Mouse (Mus musculus): ENCODE measurements at regions not wholly inside any gene's neighbourhood (a gene's known extent, or its start where the extent isn't known, plus 50 kb on each side); places are given as distances from the start of the nearest gene placed in this dataset.
"Not testable (repeated sequence)": the region's sequence is repeated elsewhere in the genome, so short reads cannot be mapped to it uniquely, and the experiment has no call there.

DNA sequence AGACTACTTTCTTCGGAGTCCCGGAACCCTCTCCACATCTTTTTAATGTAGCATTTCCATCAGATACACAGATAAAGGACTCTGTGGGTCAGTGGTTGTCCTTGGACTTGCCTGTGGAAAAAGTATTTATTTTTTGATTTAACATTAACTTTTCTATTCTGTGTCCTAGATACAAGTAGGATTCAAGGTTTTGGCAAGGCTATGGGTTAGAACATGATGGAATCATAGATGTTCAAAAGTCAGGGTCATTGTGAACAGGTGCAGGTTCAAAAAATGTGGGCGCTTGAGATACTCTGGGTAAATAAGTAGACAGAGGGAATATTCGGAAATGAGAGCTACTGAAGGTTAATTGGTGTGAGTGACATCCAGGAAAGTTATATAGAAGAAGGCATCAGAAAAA is 347.7 kb downstream of the Cypt12 start:
- no peak for DNase-seq

DNA sequence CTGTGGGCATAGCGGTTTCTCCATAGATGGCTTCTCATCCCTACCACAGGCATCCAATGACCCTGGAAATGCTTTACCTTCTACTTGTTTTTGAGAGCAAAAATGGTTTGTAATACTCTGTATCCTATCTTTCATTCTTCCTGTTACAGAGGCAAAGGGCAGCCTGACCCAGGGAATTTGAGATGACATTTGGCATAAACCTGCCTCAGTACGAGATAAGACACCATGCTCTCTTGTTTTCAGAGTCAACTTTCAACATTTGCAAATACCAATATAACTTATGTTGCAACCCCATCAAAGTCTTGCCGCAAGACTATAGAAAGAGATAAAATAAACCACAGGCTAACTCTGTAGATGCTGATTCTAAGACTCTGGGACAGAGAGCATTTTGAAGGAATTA is 350.5 kb downstream of the Cypt12 start:
- no peak for DNase-seq

DNA sequence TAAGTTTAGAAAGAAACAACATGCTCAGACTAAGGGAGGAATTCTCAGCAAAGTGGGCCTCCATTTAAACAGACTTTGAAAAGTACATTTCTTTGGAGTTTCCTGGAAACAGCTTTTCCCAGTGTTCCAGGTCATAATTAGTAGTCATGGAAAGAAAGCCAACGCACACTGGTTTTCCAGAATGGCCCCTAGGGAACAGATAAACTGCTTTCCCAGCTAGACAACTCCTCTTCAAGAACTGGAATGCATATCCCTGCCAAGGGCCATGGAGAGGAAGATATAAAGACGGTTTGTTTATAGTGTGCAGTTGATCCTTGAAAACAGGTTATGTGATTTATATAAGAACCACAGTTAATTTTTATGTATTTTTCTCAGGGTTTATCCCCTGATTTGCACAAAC is 351.3 kb downstream of the Cypt12 start:
- no peak for DNase-seq

DNA sequence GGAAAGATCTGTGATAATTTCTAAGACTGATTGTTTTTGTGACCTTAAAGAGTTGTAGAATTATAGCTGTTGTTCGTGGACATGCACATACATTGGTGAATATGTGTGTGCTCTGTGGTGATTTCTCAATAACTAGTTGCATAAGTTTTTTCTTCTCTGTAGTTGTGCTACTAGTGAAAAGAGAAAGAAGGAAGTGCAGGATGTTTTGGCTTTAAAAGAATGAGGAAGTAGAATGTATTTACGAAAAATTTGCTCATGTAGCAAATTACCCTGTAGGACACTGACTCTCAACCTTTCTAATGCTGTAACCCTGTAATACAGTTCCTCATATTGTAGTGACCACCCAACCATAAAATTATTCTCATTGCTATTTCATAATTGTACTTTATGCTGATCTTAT is 371.2 kb downstream of the Cypt12 start:
- DNase-seq = no peak

DNA sequence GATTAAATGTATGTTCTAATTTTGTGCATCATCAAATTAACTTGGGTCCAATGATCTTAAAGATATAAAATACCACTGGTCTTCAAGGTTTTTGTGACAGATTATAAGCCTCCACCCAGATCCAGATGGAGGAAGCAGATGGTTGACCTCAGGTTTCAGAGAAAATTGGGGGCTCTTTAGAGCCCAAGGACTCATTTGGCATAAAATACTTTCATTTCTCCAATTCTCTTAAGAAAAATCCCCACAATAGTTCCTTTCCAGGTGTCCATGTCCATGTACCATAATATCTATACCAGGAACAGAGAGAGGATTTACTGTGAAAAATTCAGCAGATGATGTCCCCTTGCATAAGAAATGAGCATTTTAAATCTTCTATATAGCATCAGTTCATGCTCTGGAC is 385.0 kb downstream of the Cypt12 start:
- DNase-seq = no peak

DNA sequence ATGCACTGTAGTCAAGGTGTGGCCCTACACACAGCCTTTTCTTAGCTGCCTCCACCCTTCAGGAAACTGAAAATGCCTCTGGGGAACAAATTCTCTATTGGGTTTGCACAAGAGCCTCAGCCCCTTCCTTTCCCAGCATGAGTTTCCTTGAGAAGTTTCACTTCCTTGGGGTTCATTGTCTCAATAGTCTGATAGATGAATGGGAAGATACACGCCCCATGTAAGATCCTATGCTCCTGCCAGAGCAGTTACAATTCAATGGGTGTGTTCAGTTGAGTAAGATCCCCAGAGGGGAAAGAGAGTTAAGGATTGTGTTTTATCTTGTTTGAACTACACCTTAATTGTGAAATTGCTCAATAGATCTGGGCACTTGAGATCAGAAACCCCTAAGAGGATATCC is 391.0 kb downstream of the Cypt12 start:
- no peak for DNase-seq

DNA sequence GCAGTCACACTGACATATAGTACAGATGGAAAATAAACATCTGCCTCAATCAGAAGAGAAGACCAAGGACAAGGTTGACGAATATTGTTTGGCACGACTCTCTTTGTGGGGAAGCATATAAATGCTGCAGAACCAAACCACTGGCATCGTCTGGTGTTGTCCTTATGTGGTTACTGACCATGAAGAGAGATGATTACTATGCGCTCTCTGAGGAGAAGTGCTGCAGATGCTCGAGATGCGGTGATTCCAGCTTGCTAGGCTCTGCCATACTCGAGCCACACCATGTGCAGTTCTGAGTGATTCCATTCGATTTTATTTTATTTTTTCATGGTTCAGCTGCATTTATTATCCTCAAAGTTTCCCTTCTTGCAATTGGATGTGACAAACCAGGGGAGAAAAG is 393.5 kb downstream of the Cypt12 start:
- peak; percentile 2 for DNase-seq

DNA sequence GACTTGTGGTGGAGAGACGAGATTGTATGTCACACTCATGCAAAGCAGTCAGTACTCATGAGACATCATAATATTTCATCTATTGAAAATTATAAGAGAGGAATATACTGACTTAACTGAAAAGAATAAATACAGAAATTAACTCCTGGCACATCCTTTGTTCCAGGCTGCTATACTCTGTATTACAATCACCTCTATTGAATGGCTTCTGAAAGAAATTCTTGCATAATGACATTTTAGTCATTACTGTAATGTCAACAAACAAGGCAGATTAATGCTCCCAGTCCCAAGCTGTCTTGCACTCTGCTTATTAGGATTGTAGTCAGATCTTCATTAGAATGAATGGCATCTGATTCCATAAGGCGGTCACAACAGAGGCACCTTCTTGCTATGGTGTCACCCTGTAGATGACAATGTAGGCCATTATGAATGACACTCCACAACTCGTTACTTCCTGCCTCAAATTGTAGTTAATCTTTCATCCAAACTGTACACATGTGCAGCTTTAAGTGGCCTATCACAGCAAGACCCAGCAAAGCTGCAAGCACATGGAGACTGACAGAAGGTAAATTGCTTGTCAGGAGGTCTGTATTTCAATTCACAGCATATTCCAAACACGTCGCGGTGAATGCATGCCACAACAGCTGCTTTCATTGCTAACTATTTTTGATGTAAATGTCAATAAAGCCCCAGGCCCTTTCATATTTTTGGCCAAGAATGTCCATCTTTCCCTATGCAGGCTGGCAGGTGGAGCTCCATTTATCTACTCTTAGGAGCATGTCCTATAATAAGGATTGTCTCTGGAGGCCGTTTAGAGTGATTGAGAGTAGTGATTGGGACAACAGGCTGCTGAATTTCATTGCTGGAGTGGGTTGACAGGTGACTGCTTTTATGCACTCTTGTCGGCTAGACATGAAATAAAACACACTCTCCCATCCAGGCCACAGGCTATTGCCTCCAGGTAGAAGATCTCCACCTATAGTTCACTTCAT is 430.1 kb downstream of the Cypt12 start:
- DNase-seq = peak; percentile 10

DNA sequence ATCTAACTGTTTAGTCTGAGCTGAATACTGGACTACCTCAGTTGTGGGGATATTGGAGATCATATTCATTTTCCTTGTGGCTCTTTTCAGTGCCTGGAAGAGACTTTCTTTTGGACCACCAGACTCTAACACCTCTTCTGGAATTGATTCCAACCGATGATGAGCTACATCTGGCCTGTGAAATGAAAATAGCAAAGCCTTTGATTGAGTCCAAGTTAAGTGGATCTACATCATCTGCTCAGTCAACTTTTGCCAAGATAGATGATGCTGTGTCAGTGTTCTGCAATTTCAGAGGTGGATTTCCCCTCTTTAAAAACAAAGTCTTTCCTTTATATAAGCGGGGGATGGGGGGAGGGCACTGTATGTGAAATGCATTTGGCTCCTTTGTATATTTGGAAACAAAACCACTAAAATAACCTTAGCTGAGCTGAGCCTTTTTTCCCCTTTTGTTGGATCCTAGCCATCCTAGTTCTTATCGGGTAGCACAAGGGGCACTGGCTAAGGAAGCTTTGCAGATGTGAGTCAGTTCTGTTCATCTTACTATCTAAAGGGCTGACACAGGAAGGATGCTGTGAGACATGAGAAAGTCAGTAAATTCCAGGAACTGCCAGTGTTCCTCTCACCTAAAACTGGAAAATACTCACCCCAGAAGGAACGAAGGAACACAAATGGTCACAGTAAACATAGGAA is 473.8 kb downstream of the Cypt12 start:
- no peak for DNase-seq

DNA sequence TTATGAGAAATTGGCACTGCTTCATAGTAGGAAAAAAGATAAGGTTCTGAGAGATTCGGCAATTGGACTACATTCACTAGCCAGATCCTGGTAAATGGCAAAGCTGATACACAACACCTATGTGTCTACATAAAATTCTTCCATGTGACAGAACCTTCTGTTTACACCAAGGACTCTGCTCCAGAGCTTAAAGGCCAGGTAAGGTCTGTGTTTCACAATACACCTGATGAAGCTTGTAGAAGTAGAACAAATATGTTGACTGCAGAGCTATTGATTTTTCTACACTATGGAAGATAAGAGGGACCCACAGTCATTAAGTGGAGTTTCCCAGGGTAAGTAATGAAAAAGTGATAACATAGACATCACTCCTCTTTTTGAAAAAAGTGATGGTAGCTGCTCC is 480.7 kb downstream of the Cypt12 start:
- DNase-seq = no peak

DNA sequence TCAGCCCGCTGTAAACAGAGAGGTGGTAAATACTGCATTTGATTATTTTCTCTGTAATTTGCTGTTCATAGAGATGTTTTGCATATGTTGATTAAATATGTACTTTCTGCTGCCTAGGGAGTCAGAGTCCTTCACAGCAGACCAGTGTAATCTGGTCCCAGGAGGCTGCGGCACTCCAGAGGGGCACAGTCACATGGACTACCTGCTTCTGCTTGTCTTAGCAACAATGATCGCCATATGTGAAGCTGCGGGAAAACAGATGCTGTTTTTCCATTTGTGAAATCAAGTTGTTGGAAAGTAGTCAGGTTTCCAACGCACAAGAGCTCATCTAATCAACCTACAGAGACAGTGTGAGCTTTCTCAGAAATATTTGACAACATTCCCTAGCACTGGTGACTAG is 490.6 kb downstream of the Cypt12 start:
- DNase-seq = no peak

DNA sequence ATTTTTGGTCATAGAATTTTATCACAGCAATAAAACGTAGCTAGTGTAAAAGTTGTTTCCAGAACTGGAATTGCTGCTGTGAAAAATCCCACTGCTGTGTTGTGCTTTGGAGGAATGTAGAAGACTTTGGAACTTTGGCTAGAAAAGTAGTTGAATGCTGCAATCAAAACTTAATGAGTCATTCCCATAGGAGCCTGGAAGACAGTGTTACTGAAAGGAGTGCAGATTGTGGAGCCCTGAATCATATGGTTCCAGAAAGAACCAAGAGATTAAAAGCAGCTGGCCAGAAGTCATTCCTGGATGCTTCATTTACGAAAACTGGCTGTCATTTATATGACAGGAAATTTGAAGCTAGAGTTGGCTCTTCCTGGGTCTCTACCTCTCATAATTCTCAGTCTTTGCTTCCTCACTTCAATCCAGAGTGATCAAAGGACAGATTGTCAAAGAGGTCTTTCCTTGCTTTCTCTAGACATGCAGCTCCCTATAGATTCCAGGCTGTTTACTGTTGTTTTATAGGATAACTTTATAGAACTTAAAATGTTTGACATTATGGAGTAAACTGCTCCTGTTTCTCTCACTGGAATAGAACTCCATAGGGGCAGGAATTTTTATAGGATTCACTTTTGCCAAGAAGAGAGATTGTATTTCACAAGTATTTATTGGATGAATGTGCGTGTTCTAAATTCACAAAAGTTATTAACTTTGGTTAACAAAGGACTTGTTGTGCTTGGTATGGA is 504.2 kb downstream of the Cypt12 start:
- no peak for DNase-seq

DNA sequence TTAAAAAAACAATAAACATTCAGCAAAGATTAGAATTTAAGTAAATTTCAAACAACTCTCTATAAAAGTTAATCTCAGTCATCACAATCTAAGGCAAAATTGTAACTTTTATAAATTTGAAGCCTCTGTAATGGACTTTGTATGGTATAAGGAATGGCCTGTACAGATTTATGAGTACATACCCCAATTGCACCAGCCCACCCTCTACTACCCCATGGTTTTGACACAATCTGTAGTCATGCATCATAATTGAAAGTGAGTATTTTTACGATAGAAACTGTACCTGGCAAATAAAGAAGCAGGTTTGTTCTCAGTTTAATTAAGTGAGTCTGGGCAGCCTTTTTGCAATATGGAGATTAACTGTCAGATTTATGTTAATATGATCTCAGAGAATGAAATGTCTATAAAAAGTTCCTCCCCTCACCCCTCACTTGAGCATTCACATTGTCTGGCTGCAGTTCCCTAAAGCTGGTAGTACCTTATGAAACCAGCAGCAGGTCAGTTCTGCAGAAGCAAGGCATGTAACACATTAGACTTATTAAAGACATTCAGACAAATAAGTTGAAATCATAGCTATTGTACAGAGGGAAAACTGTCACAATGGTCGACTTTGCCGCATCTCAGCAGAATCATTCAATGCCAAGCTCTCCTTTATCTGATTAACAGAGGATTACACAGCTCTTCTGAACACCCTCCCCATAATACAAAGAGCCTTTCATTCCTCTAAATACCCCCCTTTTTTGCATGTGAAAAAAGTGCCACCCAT is 505.2 kb downstream of the Cypt12 start:
- peak; percentile 12 for DNase-seq

DNA sequence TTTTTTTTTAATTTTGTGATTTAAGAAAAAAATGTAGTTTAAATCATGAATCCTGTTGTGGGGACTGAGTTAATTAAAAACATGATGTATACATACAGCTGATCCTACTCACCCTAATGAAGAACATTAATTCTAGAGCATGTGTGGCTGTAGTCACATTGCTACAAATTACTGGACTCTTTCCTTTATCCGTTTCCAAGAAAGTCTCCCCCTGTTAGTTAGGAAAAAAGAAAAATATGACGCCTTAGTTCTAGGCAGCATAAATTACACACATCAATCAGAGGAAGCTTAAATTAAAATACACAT is 505.7 kb downstream of the Cypt12 start:
- peak; percentile 24 for DNase-seq

DNA sequence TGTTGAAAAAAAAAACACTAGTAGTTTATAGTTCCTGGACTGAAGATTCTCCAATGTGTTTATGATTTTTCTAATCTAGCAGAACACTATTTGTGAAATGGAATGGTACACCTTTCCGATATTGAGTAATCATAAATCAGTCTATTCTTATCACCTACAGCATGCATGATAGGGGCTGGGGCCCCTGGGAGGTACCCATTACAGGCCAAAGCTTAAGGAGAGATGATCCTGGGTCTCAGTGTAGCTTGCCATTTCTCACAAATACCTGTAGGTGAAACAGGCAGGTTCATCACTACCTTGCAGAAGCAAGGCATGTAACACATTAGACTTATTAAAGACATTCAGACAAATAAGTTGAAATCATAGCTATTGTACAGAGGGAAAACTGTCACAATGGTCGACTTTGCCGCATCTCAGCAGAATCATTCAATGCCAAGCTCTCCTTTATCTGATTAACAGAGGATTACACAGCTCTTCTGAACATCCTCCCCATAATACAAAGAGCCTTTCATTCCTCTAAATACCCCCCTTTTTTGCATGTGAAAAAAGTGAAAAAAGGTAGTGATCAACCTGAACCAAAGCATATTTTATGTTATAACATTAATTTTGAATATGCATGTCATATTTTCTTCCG is 506.5 kb downstream of the Cypt12 start:
- DNase-seq = not testable (repeated sequence)

DNA sequence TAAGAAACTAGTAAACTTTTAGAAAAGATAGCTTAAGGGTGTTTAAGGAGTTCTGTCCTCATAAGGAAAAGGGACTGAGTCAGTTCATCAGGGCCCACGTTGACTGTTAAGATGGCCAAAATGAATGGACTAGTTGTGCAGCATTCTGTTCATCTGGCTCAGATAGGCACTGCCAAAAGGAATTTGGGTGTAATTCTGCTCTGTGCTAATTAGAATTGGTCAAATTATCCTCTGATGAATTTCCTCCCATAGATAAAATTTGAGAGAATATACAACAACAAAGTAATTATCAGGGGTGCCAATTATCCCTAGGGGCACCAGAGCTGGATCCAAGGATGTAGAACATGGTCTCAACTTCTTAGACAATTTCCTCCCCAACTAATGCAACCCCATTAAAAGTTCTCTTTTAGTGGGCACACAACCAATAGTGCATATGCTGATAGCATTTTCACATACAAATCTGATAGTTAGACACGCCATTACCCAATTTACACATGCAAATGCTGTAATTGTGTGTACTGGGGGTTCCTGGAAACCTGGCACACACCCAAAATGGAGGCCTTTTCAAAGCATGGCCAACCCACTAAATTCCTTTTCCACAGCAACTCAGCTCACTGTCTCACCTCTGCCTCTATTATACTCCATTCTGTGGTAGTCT is 508.0 kb downstream of the Cypt12 start:
- DNase-seq = no peak

DNA sequence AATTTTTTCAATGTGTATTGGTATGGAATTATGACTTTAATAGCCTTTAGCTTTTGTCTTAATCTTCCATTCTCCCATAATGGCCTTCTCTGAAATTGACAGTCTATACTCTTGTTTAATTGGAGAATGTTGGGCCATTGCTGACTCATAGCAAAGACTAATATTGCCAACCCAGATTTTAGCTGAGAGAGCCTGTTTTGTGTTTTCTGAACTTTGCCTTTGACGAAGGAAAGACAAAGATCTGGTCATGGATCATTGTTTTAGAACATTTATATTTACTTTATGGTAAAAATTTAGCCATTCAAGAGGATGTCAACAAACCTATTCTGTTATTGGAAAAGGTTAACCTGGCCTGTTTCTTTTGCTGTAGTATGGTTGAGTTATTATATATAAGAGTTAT is 512.1 kb downstream of the Cypt12 start:
- DNase-seq = no peak

DNA sequence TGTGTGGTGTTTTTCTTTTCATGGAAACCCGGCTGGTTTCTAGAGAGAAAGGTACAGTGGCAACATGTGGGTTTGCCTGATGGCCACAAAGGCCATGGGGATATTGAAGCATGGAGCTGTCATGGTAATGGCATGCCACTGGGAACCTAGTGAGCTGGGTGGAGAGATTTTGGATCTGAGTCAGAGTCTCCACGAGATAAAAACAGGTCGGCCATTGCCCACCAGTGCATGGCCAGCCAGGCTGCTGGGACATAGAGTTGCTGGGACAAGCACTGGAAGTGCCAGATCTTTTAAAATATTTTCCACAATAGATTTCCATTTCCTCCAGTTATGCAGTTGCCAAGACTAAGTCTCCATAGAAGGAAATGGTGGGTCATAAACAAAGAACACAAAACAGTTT is 523.6 kb downstream of the Cypt12 start:
- no peak for DNase-seq

DNA sequence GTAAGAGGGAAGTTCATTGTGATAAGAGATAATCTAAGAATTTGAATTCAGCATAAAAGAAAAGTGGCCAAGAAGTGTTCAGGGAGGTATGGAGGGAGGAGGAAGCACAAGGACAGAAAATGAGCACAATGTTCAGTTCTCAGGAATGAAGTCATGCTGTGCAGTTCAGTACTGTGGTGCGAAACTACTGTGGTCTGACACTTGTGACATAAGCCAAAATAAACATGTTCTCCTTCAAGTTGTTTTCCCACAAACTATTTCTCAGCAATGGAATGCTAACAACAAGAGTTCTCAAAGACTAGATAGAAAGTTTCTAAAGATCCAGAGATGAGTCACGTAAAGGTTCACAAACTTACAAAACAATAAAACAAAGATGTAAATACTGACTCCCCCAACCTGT is 531.3 kb downstream of the Cypt12 start:
- no peak for DNase-seq

DNA sequence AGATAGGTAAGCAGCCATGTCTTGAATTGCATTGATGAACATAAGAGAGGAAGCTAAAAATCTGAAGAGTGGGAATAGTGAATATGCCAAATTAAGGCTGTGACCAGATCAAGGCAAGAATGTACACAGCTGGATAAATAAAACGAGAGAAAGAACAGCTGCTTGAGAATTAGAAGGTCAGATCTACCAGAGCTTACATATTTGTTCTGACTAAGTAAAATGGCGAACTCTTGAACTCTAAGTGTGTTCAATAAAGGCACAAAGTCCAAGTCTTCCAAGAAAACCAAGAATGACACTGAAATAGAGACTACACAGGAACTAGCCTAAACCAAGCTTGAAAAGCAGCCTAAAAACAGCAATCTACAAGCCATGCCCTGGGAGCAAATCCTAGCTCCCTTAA is 533.8 kb downstream of the Cypt12 start:
- DNase-seq = no peak

DNA sequence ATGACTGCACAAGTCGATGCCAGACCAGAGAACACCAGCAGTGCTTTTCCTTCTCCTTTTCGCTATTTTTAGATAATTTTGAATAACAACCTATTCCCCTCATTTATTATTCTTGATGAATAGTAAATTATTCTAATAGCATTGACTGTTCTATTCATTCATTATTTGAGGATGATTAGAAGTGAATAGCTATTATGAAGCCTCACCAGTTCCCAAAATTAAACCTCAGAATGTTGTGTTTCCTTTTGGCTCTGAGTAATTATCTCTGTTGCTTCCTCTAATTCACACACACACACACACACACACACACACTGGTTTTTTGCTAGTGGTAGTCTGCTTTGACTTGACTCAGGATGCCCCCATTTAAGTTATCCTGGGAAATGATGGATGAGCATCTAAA is 540.7 kb downstream of the Cypt12 start:
- DNase-seq = peak; percentile 2

DNA sequence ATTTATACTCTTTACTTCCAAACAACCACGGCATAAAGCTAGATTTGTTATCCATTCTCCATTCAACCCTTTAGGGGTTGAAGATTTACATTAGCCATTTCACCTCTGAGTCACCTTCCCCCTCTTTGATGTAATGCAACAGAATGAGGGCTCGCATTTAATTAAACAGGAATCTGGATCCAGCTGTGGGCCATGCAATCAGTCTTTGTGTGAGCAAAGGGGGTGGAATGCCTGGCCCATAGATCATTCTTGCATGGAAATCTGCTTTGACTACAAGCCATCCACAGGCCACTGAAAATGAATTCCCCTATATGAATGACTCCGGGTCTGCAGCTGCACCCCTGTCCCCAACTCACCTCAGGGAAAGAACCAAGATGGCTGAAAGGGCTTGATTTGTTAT is 574.4 kb downstream of the Cypt12 start:
- peak; percentile 1 for DNase-seq
